Mouse (Mus musculus): ENCODE results near the gene Macc1. TPM values are rescaled to one million over a fixed set of nuclear protein-coding genes. Genes with fewer than 3 reads are reported as not detected.

Macc1 gene
- polyA plus RNA-seq, 1 experiment from 2014 or later, result 0.32 TPM

GRCm38 (mm10) chr12:119483296-119483695 lies 169.2 kb downstream of the Macc1 start:
- no peak overlapping the region for H3K4me2 ChIP-seq (replicated peaks; ENCODE audit: low read depth, low read length)
- no peaks in the 10 kb centered on the region for H3K4me1 ChIP-seq (replicated peaks; ENCODE audit: control insufficient read depth, insufficient read depth, low read length)
- DNase-seq (ENCODE audit: low spot score) (no peak), ATAC-seq (ENCODE audit: low FRiP score) (no peak)
- H3K4me3 ChIP-seq (ENCODE audit: low read depth, low read length), result no peak overlapping the region
- no peak overlapping the region for H3K9ac ChIP-seq (ENCODE audit: low read depth, low read length)
- no peak overlapping the region for H3K27ac ChIP-seq (ENCODE audit: low read depth, low read length)
- 80% methylated on average over 2 of the region's 2 CpGs for WGBS
- H3K36me3 ChIP-seq (ENCODE audit: control insufficient read depth, insufficient read depth, low read length), result no peaks in the 10 kb centered on the region
- H3K27me3 ChIP-seq (ENCODE audit: control insufficient read depth, insufficient read depth, low read length), result no peaks in the 10 kb centered on the region
- no peaks in the 10 kb centered on the region for H3K9me3 ChIP-seq (ENCODE audit: control insufficient read depth, low read length)

- 92% methylated on average over 5 of the region's 5 CpGs for WGBS
- Histone ChIP-seq H3K4me1 (replicated peaks; ENCODE audit: control insufficient read depth, insufficient read depth, low read length) (no peaks in the 10 kb centered on the region), H3K27me3 (ENCODE audit: control insufficient read depth, insufficient read depth, low read length) (no peaks in the 10 kb centered on the region), H3K9ac (ENCODE audit: low read depth, low read length) (no peak overlapping the region), H3K4me3 (ENCODE audit: low read depth, low read length) (no peak overlapping the region), H3K36me3 (ENCODE audit: control insufficient read depth, insufficient read depth, low read length) (no peaks in the 10 kb centered on the region), H3K27ac (ENCODE audit: low read depth, low read length) (no peak overlapping the region), H3K4me2 (replicated peaks; ENCODE audit: low read depth, low read length) (no peak overlapping the region), H3K9me3 (ENCODE audit: control insufficient read depth, low read length) (no peaks in the 10 kb centered on the region)
- DNase-seq (ENCODE audit: low spot score), result no peak
- no peak for ATAC-seq (ENCODE audit: low FRiP score)
These were observed 170.0 kb downstream of the Macc1 start for GRCm38 (mm10) chr12:119483922-119484631.

- Histone ChIP-seq H3K27me3 (ENCODE audit: control insufficient read depth, insufficient read depth, low read length) (no peaks in the 10 kb centered on the region), H3K9me3 (ENCODE audit: control insufficient read depth, low read length) (no peaks in the 10 kb centered on the region), H3K36me3 (ENCODE audit: control insufficient read depth, insufficient read depth, low read length) (no peaks in the 10 kb centered on the region), H3K27ac (ENCODE audit: low read depth, low read length) (no peak overlapping the region), H3K9ac (ENCODE audit: low read depth, low read length) (no peak overlapping the region), H3K4me3 (ENCODE audit: low read depth, low read length) (no peak overlapping the region), H3K4me2 (replicated peaks; ENCODE audit: low read depth, low read length) (no peak overlapping the region), H3K4me1 (replicated peaks; ENCODE audit: control insufficient read depth, insufficient read depth, low read length) (no peaks in the 10 kb centered on the region)
- DNase-seq (ENCODE audit: low spot score) (no peak), ATAC-seq (ENCODE audit: low FRiP score) (no peak)
These were observed 197.1 kb downstream of the Macc1 start for GRCm38 (mm10) chr12:119511145-119511544.

Other genes with a start within 250 kb of the Macc1 start
- gene Itgb8, start 75.5 kb upstream of the Macc1 start, polyA plus RNA-seq (2014; fragmentation: Nextera tagmentation; extraction: Ambion mirVana), result 29.6 and 32.7 TPM in 2 replicates

Measured in hindbrain, embryonic 11.5 days (tissue).